Mouse (Mus musculus) forebrain, embryonic 15.5 days (tissue): ENCODE results near the gene Gm28308. TPM values are rescaled to one million over a fixed set of nuclear protein-coding genes. Genes with fewer than 3 reads are reported as not detected.

Experiments used
- ATAC-seq: fragments of 200-750 bp; cut with Nextera tagmentation; replicated peaks from 2 replicates; pipeline ENCODE4 v1.8.0; 2017; ENCODE audit warnings: mild to moderate bottlenecking, moderate TSS enrichment, moderate library complexity
- H3K27ac ChIP-seq: fragments of 300-500 bp; sonication (generic); replicated peaks from 2 replicates; pipeline ENCODE4 v1.5.1; 2015; ENCODE audit warnings: mild to moderate bottlenecking, inconsistent platforms
- H3K27me3 ChIP-seq: fragments of 300-500 bp; sonication (generic); 2 replicates; pipeline ENCODE4 v1.6.1; 2015; ENCODE audit warnings: inconsistent platforms
- H3K36me3 ChIP-seq: fragments of 300-500 bp; sonication (generic); 2 replicates; pipeline ENCODE4 v1.6.1; 2015; ENCODE audit warnings: mild to moderate bottlenecking, inconsistent platforms
- H3K4me1 ChIP-seq: fragments of 300-500 bp; sonication (generic); 2 replicates; pipeline ENCODE4 v1.6.1; 2015; ENCODE audit warnings: inconsistent platforms
- H3K4me2 ChIP-seq: fragments of 300-500 bp; sonication (generic); replicated peaks from 2 replicates; pipeline ENCODE4 v1.6.1; 2015; ENCODE audit warnings: mild to moderate bottlenecking, inconsistent platforms
- H3K4me3 ChIP-seq: fragments of 300-500 bp; sonication (generic); 2 replicates; pipeline ENCODE4 v1.5.1; 2015; ENCODE audit warnings: mild to moderate bottlenecking, inconsistent platforms
- H3K9ac ChIP-seq: fragments of 300-500 bp; sonication (generic); replicated peaks from 2 replicates; pipeline ENCODE4 v1.6.1; 2015; ENCODE audit warnings: mild to moderate bottlenecking, inconsistent platforms
- H3K9me3 ChIP-seq: fragments of 300-500 bp; sonication (generic); 2 replicates; pipeline ENCODE4 v1.6.1; 2016; ENCODE audit warnings: inconsistent platforms
- WGBS: fragments of 180-500 bp; shearing (Covaris S2); methylation state at CpG from one replicate; pipeline ENCODE4 v1.1.7; 2015; ENCODE audit warnings: mixed read lengths; 5-methylcytosine and 5-hydroxymethylcytosine counted together
- microRNA counts: library from miRNA; unstranded; fragments of <30 nt; microRNA quantifications from one replicate; lab custom pipeline; 2016
- microRNA-seq: library from miRNA; unstranded; fragments of <30 nt; microRNA quantifications from one replicate; pipeline ENCODE4, GENCODE M21; 2016
- polyA plus RNA-seq: library from polyadenylated mRNA; unstranded; fragments of >200 nt; fragmentation: Nextera tagmentation; extraction: Ambion mirVana; gene quantifications from 2 replicates; pipeline ENCODE4 v1.2.1, GENCODE M21; 2015

The Gm28308 gene
- polyA plus RNA-seq, 1 experiment from 2014 or later, result not detected

GRCm38 (mm10) chr6:52118903-52119635 is 94.1 kb downstream of the Gm28308 start:
- H3K4me2 ChIP-seq, result no peak overlapping the region
- peaks cover 21% of the 10 kb centered on the region for H3K4me1 ChIP-seq
- H3K36me3 ChIP-seq, result no peaks in the 10 kb centered on the region
- no peaks in the 10 kb centered on the region for H3K9me3 ChIP-seq
- no peak overlapping the region for H3K9ac ChIP-seq
- 10% methylated on average over 6 of the region's 6 CpGs for WGBS
- no peaks in the 10 kb centered on the region for H3K27me3 ChIP-seq
- H3K27ac ChIP-seq, result peak overlapping the region; percentile 79
- peak; percentile 92 for ATAC-seq
- H3K4me3 ChIP-seq, result no peak overlapping the region

GRCm38 (mm10) chr6:52115899-52116298 is 97.2 kb downstream of the Gm28308 start:
- ATAC-seq, result no peak
- no peak overlapping the region for H3K27ac ChIP-seq
- WGBS, result 31% methylated on average over 5 of the region's 5 CpGs
- H3K4me3 ChIP-seq, result no peak overlapping the region
- H3K9me3 ChIP-seq, result no peaks in the 10 kb centered on the region
- H3K9ac ChIP-seq, result no peak overlapping the region
- no peak overlapping the region for H3K4me2 ChIP-seq
- H3K27me3 ChIP-seq, result no peaks in the 10 kb centered on the region
- no peaks in the 10 kb centered on the region for H3K36me3 ChIP-seq
- peaks cover 21% of the 10 kb centered on the region for H3K4me1 ChIP-seq

MicroRNAs within 50 kb of the gene (microRNA counts, 519-probe panel; counts per million panel counts)
- microRNA mmu-miR-196b (lab: Ali Mortazavi, UCI), result not detected

Small RNA genes within 50 kb of the gene (microRNA-seq; reads per million reads assigned to microRNA genes)
- gene Mir196b, result 30.1 reads per million, percentile 38 among the genes with 10 or more reads in this experiment

Other genes starting within 250 kb of the Gm28308 start
- gene Skap2, start 200.8 kb downstream of the Gm28308 start, polyA plus RNA-seq, result 5.0 and 7.4 TPM in 2 replicates
- not detected in 2 replicates for gene Hoxa1, start 55.0 kb downstream of the Gm28308 start, polyA plus RNA-seq
- not detected in 2 replicates for gene Hoxa2, start 48.5 kb downstream of the Gm28308 start, polyA plus RNA-seq
- not detected in 2 replicates for gene 5730596B20Rik, start 35.8 kb downstream of the Gm28308 start, polyA plus RNA-seq
- not detected in 2 replicates for gene Hoxa4, start 21.6 kb downstream of the Gm28308 start, polyA plus RNA-seq
- gene Hoxa5, start 8.8 kb downstream of the Gm28308 start, polyA plus RNA-seq, result not detected in 2 replicates
- not detected in 2 replicates for gene Hoxa6, start 4.6 kb downstream of the Gm28308 start, polyA plus RNA-seq
- gene Hoxa3, start within 50 bp of the Gm28308 start, polyA plus RNA-seq, result not detected in 2 replicates
- not detected in 2 replicates for gene Hoxa7, start 8.5 kb upstream of the Gm28308 start, polyA plus RNA-seq
- gene Hoxa9, start 17.8 kb upstream of the Gm28308 start, polyA plus RNA-seq, result not detected in 2 replicates
- gene Hoxa10, start 27.5 kb upstream of the Gm28308 start, polyA plus RNA-seq, result not detected in 2 replicates
- not detected in 2 replicates for gene Hoxa11, start 32.5 kb upstream of the Gm28308 start, polyA plus RNA-seq
- gene Hoxa13, start 47.5 kb upstream of the Gm28308 start, polyA plus RNA-seq, result not detected in 2 replicates
- gene Evx1, start 100.2 kb upstream of the Gm28308 start, polyA plus RNA-seq, result not detected in 2 replicates